Mouse (Mus musculus) liver, embryonic 14.5 days (tissue): ENCODE results near the gene Mlkl.

Experiments
- CTCF ChIP-seq: IDR thresholded peaks from 2 replicates; pipeline ENCODE4 v1.5.1; 2016; ENCODE audit warnings: antibody characterized with exemption, low read depth, control low read depth
- EP300 ChIP-seq: IDR thresholded peaks from 2 replicates; pipeline ENCODE4 v1.6.1; 2016; ENCODE audit warnings: antibody characterized with exemption, low read depth

DNA sequence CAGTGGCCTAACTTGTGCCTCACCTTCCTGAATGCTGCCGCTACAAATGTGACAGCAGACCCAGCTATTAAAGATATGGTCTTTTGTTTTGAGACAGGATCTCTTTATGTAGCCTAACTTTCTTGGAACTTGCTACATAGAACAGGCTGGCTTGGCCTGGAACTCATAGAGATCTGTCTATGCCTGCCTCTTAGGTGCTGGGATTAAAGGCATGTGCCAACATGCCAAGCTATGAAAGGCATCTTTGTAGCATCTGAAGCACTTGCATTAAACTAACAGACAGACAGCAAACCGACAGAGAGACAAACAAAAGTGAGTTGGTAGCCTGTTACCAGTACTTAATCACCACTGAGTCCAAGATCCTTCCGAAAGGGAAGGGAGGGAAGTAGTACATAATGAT is 55.9 kb downstream of the Mlkl start:
- TF ChIP-seq CTCF (no peak), EP300 (no peak)
